Mouse (Mus musculus) adrenal gland (tissue): ENCODE results near the gene Cgrrf1.

Experiments
- intact Hi-C: fragments of 180-260 bp; cut with DNase I; formaldehyde crosslinking; loops from one replicate; pipeline ENCODE4 v1.15.1; 2025

Cgrrf1 gene

DNA sequence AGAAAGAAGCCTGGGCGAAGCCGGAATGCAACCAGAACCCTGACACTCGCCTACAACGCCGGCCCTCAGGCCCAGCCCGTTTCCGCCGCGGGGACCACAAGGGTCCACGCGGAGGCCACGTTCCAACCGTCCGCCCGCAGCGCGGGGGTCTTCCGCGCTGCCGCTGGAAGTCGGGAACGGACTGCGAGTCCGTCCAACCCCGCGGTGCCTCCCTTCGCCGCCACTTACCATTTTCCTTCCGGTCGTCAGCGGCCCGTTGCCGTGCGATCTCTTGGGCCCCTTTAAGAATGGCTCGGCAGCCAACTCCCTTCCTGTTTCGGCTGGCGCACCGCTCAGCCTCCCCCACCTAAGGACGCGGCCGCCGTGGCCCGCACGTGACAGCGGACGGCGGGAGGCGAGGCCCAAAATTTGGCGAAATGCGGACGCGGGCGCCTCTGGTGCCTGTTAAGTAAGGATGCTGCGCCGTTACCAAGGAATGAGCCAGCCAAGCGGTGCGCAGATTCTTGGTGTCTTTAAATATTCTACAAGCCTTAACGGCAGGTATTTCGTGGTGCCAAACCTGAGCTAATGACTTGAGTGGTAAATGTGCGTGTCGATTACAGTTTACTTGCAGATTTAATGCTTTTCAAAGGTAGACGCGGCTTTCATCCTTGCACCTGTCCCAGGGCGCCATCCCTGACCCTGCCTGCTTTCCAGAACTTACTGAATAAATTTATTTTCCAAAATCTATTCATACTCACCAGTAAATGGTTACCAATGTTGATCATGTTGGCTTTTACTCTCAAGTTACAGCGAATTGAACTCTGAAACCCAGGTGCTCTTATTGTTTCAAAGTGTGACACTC lies 9.8 kb upstream of the Cgrrf1 start, which contains the start of gene Gmfb:
Gene Gmfb, minus strand, starts transcription at position 370 of the 844 bp plus-strand sequence.
- intact Hi-C loops = no loop called here

DNA sequence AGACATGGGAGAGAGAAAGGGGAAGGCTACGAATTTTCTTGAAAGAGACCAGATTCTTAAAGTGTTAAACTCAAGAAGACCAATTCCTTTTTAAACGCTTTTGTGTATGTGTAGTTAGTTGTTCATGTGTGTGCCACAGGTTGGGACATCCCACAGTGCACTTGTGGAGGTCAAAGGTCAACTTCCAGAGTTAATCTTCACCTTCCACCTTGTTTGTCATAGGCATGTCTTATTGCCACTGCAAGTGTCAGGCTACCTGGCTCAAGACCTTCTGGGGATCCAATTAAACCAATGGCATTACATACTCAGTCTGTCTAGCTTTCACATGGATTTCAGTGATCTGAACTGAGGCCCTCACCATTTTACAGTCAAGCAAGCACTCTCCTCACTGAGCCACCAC lies 7.9 kb upstream of the Cgrrf1 start:
- intact Hi-C loops = no loop called here

DNA sequence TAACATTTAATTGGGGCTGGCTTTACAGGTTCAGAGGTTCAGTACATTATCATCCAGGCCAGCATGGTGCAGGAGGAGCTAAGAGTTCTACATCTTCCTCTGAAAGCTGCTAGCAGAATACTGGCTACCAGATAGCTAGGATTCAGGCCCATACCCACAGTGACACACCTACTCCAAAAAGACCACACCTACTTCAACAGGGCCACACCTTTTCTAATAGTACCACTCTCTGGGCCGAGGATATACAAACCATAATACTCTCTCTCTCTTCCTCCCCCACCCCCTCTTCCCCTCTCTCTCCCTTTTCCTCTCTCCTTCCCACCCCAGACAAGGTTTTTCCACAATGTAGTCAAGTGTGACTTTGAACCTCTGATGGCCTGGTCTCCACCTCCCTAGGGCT lies 4.5 kb upstream of the Cgrrf1 start:
- intact Hi-C loops = no loop called here

DNA sequence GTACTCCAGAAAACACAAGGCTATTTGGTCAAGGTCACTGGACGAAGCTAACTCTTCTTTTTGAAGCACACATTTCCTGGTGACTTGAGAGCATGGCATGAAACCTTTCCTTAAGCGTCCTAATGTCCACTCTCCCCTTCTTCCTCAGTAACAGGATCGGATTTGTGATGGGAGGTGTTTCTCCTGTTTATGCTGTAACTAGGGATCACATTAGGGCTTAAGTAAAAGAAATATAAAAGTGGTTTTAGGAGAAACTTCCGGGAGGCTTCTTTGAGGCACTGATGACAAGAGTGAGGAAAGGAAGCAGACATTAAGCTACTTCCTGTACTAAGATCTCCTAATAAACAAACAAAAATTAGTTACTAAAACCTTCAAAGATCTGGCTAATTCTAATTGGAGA lies 630 bp upstream of the Cgrrf1 start:
- intact Hi-C loops = no loop called here

DNA sequence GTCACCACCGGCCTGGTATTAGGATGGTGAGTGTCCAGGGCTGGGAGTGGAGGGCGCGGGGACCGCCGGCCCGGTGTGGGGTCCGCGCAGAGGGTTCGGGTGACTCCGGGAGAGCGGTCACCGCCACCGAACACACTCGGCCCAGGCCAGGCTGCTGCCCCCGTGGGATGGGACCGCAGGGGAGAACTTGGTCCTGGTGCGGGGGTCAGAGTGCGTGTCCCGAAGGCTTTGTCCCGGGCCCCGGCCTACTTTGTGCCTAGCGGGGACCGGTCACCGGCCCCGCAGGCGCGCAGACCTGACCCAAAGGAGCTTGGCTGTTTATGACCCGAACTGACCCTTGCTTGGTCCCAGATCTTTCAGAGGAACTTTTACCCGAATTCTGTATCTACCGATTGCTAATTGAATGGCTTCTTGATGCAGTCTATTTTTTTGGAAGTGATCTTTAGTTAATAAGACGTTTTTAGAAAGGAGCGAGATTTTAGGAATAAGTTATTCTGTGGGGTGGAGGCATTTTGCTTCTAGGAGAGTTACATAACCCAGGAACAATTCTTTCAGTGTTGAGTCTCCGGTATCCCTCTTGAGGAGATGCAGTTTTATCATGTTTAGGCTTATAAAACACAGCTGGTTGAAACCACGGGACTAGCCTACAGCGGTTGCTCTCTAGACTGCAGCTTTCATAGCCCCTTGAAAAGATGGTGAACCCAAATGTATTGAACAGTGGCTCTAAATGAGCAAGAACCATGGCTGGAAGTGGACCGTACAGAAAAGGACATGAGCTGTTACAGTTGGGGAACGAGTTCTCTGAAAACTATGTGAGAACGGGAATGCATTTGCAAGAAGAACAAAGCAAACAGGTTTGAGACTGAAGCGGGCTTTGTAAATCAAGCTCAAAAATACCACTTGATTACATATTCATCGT lies 688 bp downstream of the Cgrrf1 start:
- intact Hi-C loops = no loop called here

DNA sequence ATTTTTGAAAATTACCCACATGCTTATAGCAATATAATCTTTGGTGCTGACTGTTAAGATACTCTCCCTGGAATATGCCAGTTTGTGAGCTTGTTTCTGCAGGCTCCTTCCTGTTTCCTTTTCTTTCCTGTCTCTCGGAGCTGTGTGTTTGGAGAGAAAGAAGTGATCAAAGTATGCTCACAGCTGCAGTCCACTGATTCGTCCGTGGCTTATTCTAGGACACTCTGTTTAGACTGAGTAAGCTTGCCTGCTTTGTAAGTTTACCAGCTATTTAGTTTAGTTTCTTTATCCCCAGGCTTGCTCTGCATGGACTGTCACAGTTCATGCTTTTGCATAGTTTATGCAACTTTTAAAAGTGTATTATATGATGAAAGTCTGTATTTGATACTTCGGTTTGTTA lies 7.4 kb downstream of the Cgrrf1 start:
- intact Hi-C loops = no loop called here

DNA sequence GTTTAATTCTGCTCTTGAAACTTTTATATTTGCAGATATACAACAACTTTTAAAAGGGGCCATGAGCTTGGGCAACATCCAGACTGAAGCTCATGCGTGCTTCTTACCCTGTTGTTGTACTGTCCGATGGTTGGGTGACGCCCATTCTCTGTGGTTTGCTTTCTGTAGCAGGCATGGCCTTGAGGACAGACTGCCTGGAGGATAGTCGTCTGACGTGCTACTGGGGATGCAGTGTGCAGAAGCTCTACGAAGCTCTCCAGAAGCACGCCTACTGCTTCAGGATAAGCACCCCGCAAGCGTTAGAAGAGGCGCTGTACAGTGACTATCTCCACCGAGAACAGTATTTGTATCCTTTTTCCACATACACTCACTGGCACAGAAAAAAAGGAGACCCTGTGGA lies 13.8 kb downstream of the Cgrrf1 start:
- intact Hi-C loops = no loop called here

DNA sequence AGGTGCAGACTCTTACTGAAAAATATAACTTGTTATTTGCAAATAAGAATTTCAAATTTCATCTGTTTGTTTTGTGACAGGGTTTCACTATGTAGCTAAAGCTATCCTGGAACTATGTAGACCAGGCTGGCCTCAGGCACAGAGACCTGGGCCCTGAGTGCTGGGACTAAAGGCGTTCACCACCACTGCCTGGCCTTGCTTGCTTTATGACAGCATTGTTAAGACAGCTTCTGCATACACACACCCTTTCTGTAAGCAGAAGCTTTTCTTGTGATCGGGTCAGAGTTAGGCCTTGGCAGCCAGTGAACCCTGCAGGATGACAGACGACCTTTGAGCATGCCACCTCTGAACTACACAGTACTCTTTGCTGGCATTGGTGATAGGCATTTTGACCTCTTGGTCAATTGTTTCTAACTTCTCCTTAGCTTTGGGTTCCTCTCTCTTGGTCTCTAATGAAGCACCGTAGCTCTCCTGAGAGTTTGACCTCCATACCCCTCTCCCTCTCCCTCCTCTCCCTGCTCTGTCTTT lies 16.2 kb downstream of the Cgrrf1 start:
- intact Hi-C loops = no loop called here

DNA sequence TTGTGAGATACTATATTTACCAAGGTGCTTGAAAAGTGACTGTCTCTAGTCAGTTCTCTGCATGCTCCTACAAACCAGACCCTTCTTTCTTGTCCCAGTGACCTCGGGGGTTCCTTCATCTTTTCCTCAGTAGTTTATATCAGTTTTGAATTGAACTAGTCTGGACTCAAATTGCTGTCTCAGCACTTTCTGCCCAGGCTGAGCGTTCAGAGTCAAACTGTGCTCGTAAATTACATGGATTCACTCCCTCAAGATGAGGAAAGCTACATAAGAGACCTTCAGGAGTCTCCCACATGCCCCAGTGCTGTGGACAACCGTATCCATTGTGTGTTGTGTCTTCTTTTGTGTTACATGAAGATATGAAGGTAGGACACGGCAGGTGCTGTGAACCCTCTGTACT lies 16.8 kb downstream of the Cgrrf1 start:
- intact Hi-C loops = no loop called here

DNA sequence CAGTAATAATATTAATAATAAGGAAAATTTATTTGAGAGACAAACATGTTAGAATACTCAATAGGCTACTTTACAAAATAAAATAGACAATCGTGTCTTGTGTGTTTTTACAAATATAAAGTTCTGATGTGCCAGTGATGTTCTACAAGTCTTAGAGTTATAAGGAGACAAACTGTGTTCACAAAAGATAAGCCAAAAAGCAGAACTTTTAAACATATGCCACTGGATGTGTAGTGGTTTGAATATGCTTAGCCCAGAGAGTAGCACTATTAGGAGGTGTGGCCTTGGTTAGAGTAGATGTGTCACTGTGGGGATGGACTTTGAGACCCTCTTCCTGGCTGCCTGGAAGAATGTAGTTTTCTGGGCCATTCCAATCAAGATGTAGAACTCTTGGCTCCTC lies 17.8 kb downstream of the Cgrrf1 start:
- intact Hi-C loops = no loop called here

DNA sequence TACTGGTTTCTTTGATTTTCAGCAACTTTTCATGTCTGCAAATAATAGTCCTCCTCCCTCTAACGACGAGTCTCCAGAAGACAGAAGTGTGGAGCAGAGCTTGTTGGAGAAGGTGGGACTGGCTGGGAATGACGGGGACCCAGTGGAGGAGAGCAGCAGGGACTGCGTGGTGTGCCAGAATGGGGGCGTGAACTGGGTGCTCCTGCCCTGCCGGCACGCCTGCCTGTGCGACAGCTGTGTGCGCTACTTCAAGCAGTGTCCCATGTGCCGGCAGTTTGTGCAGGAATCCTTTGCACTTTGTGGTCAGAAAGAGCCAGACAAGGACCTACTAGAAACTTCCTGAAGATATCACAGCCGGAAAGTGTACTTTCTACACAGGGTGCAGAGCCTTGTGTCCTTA lies 21.8 kb downstream of the Cgrrf1 start:
- intact Hi-C loops = no loop called here

DNA sequence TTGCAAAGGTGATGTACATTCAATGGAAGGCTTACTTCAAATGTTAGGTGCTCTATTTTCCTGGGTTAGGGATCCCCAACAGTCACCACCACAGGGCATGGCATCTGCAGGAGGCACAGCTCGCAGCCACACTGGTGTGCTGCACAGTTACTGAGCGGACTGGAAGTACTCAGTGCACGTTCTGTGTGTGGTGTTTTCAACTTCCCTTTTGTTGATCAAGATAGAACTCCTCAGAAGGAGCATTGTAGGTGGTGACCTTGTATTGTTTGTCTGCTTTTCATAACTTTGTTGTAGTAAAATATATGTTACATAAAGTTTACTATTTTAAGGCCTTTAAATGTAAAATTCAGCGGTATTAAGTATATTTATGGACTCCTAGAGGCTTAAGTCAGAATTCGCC lies 31.0 kb downstream of the Cgrrf1 start:
- intact Hi-C loops = no loop called here

DNA sequence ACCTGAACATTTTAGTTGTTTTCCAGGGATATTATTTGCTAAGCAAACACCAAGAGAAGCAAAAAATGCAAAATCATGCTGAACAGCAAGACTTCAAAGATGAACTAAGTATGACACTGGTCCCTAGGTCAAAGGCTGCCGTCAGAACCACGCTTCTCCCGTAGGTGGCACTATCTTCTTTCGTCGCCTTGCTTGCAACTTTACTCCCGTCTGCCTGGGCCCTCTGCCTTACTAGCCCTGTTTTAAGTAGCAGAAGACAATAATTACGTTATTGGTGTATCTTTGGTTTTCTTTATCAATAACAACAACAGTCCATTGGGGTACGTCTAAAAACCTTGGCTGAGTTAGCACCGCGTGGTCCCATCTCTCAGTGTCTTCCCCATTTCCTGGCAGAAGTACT lies 49.0 kb downstream of the Cgrrf1 start:
- intact Hi-C loops = loop anchor here (1.0 to 10.0 kb wide), 3 partner anchors 54 to 371 kb away; no protein-coding TSS in a partner anchor

DNA sequence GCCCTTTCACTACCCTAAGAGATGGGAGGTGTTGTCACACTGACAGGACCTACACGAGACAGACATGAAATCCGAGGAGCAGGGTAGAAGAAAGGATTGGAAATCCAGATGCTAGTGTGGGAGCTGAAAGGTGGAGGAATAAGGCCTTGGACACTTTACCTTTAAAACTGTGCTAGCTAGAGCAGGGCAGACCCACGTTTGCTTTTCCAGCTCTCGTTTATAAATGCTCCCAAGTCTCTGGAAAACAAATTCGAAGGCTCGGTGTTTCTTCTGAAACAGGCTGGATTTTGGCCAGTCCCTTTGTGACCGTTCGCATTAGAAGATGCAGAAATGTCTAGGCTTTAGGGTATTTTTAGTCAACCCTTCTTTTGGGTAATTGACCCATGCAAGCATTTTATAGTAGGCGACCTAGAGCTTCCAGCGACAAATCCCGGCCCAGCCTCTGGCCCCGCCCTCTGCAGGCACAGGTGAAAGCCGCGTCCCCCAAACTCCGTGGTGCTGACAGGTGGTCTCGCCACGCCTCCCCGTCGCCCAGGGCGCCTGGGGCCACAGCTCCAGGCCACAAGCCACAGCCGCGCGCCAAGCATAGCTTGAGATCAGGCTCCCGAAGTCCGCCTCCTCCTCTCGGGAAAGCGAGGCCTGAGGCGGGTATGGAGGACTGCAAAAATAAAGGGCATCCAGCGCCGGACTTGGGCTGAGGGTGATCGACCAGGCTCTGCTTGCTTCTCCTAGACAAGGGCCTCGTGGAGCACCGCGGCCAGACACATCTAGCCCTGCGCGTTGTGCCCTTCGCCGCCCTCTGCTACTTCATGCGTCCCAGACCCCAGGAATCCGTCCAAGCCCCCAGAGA lies 49.9 kb downstream of the Cgrrf1 start:
- intact Hi-C loops = loop anchor here (1.0 to 10.0 kb wide), 4 partner anchors 53 to 370 kb away; no protein-coding TSS in a partner anchor

DNA sequence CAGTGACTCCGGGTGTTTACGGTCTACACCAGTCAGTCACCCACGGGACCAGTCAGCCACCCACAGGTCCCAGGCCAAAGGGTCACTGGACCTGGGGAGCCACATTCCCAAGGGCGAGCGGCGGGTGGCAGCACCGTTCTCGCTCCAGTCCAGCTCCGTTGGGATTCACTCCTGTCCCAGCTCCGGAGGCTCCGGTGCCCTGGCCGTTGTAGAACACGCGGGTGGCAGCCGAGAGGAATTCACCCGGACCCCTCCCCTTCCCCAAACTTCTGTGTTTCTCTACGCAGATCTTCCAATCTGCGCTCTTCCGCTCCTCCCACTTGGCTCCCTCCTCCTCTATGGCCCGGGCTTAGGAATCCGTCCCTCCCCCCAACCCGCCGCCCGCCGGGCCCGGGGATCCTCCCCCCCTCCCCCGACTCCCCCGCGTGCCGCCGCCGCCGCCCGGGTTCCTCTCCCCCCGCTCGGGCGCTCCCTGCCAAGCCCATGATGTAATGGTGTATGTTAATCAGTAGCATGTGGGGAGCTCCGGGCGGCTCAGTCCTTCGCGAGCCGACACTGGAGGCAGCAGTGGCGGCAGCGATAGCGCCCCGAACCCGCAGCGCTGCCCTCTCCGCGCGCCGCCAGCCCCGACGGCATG lies 50.6 kb downstream of the Cgrrf1 start, which contains the start of gene Samd4:
Gene Samd4, plus strand, starts transcription at position 424 of the 637 bp plus-strand sequence.
- intact Hi-C loops = loop anchor here (2.0 to 10.0 kb wide), 3 partner anchors 52 to 370 kb away; no protein-coding TSS in a partner anchor

DNA sequence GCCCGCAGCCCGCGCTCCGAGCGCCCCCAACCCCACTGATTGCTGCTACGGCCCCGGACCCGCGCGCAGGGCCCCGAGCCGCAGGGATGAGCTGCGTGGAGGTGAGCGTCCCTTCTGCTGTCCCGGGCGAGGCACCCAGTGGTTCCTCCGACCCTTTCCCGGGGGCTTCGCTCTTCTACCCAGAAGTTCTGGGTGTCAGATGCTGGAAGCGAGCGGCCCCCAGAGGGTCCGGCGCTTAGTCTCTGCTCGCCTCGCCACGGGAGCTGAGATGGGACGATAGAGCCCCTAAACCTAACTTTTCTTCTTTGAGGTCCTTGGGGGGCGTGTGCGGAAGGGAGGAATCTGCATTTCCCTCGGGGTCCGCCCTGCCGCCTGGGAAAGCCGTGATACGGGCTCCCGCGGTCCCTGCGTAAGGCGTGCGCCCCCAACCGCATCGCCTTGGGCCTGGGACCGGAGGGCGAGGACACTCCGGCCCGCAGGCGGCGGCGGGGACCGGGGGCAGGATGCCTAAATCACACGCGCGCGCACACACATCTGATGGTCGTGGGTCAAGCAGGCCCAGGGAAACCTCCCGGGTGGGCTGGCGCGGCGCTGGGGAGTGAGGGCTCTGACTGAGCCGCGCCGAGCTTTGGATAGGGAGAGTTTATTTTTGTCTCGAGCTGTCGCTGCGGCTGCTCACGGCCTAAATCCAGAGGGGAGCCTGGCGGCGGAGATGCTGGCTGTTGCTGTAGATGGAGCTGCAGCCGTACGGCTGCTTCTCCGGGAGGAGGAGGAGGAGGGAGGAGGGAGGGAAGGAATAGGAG lies 51.3 kb downstream of the Cgrrf1 start:
- intact Hi-C loops = loop anchor here (2.0 to 10.0 kb wide), 3 partner anchors 52 to 369 kb away; no protein-coding TSS in a partner anchor

DNA sequence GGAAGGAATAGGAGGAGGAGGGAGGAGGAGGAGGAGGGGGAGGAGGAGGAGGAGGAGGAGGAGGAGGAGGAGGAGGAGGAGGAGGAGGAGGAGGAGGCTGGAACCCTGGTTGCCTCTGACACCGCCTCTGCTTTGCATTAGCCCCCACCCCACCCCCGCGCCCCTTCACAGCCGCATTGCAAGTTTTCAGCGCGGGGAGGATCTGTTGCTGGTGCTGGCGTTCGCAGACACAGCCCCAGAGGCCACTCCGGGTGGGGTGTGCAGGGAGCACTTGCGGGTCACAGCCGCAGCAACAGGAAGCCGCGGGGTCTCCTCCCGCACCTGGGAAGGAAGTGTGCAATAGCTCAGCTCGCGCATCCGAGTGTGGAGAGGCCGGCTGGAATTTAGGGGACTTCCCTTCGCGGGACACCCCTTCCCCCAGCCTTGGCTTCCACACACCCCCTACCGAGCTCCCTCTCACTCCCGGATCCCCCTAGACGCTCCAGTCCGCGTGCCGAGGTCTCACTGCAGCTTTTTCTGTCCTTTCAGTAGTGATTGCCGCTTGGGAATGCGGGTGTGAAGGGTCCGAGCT lies 52.0 kb downstream of the Cgrrf1 start:
- intact Hi-C loops = loop anchor here (2.0 to 10.0 kb wide), 3 partner anchors 51 to 368 kb away; no protein-coding TSS in a partner anchor

DNA sequence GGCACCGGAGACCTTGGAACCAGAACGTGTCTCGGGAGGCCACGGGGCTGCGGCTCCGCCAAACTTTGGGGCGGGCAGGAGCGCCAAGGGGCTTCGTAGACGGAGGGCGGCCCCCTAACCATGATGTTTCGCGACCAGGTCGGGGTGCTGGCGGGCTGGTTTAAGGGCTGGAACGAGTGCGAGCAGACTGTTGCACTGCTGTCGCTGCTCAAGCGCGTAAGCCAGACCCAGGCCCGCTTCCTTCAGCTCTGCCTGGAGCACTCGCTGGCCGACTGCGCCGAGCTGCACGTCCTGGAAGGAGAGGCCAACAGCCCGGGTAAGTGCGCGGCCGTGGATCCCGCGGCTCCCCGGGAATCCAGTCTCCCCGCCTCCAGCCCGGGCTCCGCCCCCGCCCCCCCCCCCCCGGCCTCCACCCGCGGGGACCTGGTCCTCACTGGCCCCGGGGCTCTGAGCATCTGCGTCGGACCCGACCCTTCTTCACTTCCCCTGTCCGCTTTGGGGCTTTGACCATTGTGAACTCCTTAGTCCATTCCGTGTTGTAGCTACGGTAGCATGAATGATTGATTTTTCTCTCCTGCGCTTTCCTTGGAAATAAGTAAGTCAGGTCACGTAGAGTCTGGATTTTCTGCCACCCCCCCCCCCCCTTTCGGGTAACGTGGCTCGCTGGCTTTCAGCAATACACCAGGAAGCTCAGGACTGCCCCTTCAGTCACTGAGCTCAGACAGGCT lies 52.9 kb downstream of the Cgrrf1 start:
- intact Hi-C loops = loop anchor here (5.0 to 10.0 kb wide), 2 partner anchors 50 to 367 kb away; no protein-coding TSS in a partner anchor
